Mouse (Mus musculus): ENCODE measurements around the gene Kri1.

DNA sequence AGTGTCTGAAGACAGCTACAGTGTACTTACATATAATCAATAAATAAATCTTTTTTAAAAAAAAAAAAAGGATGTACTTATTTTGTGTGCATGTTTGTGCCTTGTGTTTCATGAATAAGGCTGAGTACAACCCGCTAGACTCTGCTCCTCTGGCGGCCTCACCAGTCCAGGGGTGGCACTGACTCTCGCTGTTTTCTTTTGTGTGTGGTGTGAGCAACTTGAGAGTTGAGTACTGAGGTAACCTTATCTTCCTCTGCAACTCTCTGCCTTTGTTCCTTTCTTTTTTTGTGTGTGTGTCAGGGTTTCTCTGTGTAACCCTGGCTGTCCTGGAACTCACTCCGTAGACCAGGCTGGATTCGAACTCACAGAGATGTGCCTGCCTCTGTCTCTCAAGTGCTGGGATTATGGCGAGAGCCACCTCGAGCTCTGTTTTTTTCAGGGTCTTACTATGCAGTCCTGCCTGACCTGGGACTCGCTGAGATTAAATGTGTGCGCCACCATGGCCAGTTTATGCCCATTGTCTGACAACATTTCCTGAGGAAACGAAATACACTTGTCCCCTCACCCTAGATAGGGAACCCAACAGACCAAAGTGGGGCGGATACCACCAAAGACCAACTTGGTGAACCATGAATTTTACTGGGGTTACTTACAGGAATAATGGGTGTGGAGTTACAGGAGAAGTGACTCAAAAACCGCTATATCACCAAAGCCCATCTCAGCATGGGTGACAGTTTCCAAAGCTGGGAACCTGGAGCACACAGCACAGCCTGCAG is 43.8 kb upstream of the Kri1 start:
- TF ChIP-seq POLR2A (IDR thresholded peaks at IDR 0.05; ENCODE audit: low read depth, low read length), result no peak
- no peak for TF ChIP-seq CTCF (IDR thresholded peaks at IDR 0.05; ENCODE audit: extremely low read depth, insufficient read length, insufficient replicate concordance, low read depth, low read length)

Measured in small intestine, adult 2 months (tissue).